Mouse (Mus musculus) R1 (cell line): ENCODE data around the gene Casq2.
A peak's percentile ranks its signal among the peaks of the same experiment; 100 is the strongest.

Experiments used
- DNase-seq: peaks from one replicate; pipeline ENCODE4 v3.0.0-alpha.2; 2018; ENCODE audit warnings: low read depth, low spot score

Casq2 gene

GRCm38 (mm10) chr3:102081862-102082261 is 4.4 kb upstream of the Casq2 start:
- DNase-seq: peak; percentile 88

DNA sequence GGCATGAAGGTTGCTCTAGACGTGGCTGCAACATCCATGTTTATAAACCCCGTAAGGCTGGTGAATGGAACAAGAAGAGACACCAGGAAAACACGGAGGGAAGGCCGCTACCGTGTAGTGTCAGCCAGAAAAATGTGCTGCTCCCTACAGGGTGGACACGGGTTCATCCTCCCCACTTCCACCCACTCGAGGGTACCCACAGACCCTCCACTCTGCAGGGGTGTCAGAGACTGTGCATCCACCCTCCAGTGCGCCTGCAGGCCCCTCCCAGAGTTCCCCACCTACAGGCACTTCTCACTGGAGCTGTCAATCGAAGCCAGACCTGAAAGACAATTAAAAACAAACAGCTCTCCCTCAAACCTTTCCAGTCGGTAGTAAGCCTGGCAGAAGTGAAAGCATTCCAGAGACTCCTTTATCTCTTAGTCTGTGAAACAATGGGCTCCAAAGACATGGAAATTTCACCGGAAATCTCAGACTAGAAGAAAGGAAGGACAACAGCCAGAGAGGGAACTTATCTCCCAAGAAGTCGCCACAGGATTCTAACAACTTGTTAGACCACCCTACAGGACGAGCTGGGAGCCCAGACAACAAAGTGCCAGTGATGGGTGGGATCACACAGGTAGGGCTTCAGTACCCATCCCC is 2.5 kb upstream of the Casq2 start:
- peak; percentile 99 for DNase-seq

DNA sequence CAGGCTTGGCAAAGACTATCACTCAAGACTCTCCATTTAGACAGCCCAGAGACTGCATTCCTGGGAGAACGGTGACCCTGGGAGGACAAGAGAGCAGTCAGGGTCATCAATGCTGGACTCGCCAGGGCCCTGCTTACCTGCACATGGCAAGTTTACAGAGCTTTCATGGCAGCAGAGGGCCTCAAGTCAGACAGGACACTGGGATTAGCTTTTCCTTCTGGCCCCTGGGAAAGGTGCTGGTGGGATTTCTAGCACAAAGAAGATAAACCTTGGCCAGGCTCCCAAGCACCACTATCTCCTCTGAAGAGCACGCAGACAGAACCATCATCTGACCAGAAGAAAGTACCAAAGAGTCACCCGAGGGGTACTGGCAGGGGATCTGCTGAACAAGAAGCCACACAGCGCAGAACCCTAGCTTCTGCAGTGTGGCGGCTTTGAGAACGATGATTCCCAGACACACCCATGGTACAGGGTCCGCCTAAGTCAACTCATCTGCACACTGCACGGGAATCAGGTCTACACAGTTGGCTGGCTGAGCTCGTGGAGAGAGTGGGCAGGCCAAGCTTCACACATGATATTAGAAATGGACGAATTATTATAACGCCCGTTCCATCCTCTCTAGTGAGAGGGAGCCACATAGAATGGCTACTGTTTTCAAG is 1.3 kb upstream of the Casq2 start:
- DNase-seq: no peak

- no peak for DNase-seq
Observed at GRCm38 (mm10) chr3:102085719-102086118, 496 bp upstream of the Casq2 start.

DNA sequence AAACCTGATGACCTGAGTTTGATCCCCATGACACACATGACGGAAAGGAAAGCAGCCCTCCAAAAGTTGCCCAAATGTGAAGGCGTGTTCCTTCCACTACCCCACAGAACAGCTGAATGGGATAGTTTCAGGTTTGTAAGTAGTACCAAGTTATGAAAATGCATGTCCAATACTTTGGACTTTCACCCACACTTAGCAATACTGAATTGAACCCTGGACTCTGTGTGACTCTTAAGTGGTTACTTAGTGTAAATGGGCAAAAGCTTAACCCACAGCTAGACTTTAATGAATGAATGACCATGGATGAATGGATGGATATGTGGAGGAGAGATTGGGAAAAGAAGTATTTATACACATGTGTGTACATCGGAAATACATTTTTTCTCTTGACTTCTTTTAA is 8.6 kb downstream of the Casq2 start:
- DNase-seq: no peak

GRCm38 (mm10) chr3:102095412-102095811 is 9.2 kb downstream of the Casq2 start:
- no peak for DNase-seq

GRCm38 (mm10) chr3:102096366-102096765 is 10.2 kb downstream of the Casq2 start:
- no peak for DNase-seq

- no peak for DNase-seq
Observed at GRCm38 (mm10) chr3:102096976-102097375, 10.8 kb downstream of the Casq2 start.

- DNase-seq: no peak
Observed at GRCm38 (mm10) chr3:102099242-102099641, 13.0 kb downstream of the Casq2 start.

GRCm38 (mm10) chr3:102099793-102100192 is 13.6 kb downstream of the Casq2 start:
- DNase-seq: no peak

DNA sequence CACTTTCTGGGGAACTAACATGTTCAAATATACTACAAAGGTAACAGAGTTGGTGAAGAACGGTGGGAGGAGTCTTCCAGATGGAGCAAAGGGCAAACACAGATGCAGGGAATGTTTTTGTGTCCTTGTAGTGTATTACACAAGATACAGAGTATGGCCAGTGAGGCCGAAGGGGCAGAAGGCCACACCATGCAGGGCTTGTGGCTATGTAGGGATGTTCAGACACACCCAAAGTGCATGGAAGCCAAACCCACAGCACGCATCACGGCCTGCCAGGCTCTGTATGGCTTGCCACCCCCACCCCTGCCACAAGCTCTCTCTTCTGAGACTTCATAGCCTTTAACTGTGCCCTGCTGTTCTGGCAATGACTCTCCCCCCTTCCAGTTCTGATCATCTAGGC is 15.2 kb downstream of the Casq2 start:
- no peak for DNase-seq

DNA sequence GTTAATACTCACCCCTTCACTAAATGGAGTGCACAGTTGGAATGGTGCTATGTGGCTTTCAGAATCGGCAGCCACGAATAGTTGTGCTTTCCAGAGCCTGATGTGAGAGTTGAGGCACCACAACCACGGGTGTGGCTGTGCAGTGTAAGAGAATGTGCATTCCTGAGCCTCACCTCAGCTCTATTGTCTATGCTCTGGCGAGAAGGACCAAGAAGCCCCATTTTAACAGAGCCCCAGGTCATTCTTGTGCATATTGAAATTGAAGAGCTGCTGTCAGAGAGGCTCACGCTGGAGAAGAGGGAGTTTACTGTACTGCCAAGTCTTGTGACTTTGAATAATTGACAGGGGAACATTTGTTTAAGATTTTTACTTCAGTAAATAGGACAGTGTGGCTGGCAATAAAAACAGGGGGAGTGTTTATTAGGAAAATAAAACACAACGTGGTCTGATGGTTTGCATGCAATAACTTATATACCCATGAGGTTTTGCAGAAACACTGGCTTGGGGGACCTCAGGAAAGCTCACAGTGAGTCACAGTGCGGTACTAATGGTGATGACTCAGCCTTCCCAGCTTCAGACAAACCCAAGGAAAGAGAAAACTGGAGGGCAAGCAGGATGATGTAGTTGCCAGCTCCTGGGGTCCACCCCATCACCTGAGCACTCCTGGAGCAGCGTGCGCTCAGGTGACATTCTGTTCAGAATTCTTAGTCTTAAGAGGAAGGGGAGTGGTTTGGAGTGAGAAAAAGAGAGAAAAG is 17.8 kb downstream of the Casq2 start:
- DNase-seq: peak; percentile 99

DNA sequence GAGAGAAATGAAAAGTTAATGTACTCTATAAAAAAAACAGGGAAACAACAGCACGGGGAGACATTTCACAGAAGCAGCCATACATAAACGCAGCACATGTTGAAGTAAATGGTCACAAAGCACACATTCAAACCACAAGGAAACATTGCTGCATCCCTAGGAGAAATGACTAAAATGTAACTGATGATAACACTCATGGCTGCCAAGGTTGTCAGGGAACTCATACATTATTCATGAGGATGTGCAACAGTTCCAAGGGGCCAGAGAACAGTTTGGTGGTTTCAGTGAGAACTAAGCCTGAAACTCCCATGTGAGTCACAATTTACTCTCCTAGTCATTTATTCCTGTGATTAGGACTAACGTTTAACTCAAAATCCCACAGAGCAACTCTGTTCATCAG is 22.0 kb downstream of the Casq2 start:
- DNase-seq: peak; percentile 25

DNA sequence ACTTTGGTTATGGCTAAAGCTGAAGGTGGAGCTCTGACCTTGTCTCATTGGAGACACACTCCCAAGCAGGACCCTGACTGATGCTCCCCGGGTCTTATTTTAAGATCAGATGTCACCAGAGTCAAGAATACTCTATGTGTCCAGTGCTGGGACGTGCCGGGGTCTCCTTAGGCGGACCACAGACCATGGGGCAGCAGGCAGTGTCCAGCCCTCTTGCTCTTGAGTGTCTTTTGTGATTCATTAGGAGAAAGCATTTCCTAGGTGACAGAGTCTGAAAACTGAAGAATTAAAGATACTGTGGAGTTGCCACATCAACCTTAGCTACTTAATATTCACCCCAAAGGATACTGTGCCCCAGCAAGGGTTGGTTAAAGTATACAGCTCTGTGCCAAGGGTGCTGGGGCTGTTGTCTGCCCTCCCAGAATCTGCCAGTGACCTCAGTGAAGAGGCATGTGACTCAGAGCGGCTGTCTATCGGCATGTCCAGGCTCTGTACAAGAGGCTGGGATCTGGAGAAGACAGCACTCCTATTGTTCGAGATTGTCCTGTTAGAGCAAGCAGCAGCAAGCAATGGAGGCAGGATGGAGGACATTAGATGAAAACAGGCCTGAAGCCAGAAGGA is 25.9 kb downstream of the Casq2 start:
- no peak for DNase-seq

DNA sequence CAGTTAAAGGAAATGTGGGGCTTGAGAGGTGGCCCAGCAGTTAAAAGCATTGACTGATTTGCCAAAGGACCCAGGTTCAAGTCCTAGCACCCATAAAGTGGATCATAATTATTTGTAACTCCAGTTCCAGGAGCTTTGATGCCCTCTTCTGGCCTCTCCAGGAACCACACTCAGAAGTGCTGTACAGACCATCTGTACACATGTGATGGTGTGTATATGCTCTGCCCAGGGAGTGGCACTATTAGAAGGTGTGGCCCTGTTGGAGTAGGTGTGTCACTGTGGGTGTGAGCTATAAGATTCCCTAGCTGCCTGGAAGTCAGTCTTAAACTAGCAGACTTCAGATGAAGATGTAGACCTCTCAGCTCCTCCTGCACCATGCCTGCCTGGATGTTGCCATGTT is 34.7 kb downstream of the Casq2 start:
- peak; percentile 69 for DNase-seq

- DNase-seq: peak; percentile 77
Observed at GRCm38 (mm10) chr3:102122046-102122445, 35.8 kb downstream of the Casq2 start.

GRCm38 (mm10) chr3:102123654-102124053 is 37.4 kb downstream of the Casq2 start:
- DNase-seq: no peak

DNA sequence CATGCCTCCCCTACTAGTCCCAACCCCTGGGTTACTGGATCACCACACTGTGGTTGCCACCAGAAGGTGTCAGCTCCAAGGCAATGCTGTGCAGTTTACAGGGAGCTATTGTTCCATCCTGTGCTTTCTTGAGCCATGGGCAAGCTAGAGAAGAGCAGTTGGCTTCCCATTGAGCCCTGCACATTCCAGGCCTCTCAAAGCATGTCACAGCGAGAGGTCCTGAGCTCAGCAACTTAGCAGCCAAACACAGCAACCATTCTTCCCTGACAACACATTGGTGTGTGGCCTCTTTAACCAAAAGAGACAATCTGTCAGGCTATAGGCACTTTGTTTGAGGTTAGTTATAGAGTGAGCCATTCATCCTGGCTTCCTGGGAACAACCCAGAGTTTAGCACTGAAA is 39.3 kb downstream of the Casq2 start:
- no peak for DNase-seq

GRCm38 (mm10) chr3:102127114-102127513 is 40.9 kb downstream of the Casq2 start:
- DNase-seq: no peak

GRCm38 (mm10) chr3:102128242-102128641 is 42.0 kb downstream of the Casq2 start:
- no peak for DNase-seq

- DNase-seq: peak; percentile 72
Observed at GRCm38 (mm10) chr3:102130478-102130877, 44.3 kb downstream of the Casq2 start.

DNA sequence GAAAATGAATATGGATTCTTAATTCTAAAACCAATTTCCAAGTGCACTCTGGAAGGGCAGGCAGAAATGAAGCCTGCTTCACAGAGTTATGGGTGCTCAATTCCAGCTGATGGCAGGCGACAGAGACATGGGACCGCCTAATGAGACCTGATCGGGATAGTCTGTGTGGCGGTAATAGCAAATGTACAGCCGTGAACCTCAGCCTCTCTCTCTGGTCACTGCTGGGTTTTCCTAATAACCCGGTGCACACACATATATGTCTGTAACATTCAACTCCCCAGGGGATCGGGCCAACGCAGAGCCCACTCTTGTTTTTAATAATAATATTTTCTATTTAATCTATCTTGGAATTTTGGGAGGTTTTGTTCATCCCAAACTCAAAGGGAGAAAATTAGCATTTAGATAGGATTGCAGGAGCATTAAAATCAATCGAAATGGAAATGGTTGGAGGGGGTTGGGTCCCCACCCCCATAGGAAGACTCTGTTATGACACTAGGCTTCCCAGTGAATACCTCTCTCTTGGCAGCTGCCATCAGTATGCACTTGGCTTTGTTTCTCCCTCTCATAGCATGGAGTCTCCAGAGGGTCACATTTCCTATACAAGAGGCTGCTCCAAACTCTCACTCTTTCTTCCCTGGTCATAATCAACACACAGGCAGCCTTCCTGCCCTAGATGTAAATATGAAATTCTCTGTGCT is 45.6 kb downstream of the Casq2 start:
- no peak for DNase-seq
